8 mouse cellular contexts compared by ENCODE assay signal in the genomic region with DNA sequence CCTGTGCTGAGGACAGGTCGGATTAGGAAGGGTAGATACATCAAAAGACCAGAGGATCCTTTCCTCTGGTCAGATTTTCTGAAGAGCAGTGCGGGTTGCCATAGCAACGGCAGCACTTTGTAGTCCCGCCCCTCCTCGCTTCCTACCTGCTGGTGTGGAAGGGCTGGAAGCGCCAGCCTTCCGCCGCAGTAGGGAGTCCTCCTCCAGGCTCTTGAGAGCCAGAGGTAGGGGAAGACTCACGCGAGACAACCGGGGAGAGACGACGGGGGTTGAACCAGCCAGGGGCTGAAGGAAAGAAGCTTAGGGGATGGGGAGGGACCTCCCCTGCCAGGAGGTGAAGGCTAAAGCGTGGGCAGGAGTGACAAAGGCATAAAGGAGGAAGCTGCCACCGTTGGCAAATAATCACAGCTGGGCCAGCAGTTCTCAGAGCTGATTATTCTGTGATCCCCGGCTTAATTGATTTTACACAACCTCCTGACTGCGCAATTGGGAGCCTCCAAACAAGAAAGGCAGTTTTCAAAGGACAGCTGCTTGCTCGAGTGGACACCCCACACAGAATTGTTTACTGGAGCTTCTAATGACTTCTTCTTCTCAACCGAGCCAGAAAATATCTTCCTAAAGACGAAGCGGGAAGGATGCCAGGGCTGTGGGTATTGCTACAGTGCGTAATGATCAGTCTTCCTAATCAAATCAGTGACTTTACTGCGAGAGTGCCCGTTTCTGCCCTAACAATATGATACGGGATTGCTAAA.
DNase-seq lines count a peak whose midpoint lies in the region; ATAC-seq and TF ChIP-seq lines count a peak whose summit lies in the region.

No protein-coding gene starts in this region.

- no peak overlapping the region for H3K27ac ChIP-seq in heart, adult 2 months
- H3K27ac ChIP-seq in forebrain, embryonic 13.5 days: peak overlapping the region; percentile 92
- 0 out of 2 replicates have a peak overlapping the region, but pooled peaks have one; percentile 28 for H3K27ac ChIP-seq in intestine, embryonic 15.5 days
- H3K27ac ChIP-seq in limb, embryonic 11.5 days (replicated peaks; ENCODE audit: low read depth, low read length): no peak overlapping the region
- H3K27ac ChIP-seq in midbrain, postnatal 0 days (ENCODE audit: low read depth, low read length): peak overlapping the region; percentile 94

- TF ChIP-seq EP300 in heart, adult 2 months (IDR thresholded peaks at IDR 0.05; ENCODE audit: insufficient read depth, low read depth, low read length): no peak

- no peaks in the 10 kb centered on the region for H3K4me1 ChIP-seq in heart, adult 2 months (ENCODE audit: control insufficient read depth, insufficient read depth, low read length)
- peaks cover 23% of the 10 kb centered on the region for H3K4me1 ChIP-seq in forebrain, embryonic 13.5 days
- peaks cover 3% of the 10 kb centered on the region; the same call in 1 of the 2 replicates for H3K4me1 ChIP-seq in intestine, embryonic 15.5 days (replicated peaks)
- H3K4me1 ChIP-seq in limb, embryonic 11.5 days (ENCODE audit: control insufficient read depth, insufficient read depth, low read length): peaks cover 4% of the 10 kb centered on the region; the same call in 1 of the 2 replicates
- H3K4me1 ChIP-seq in midbrain, postnatal 0 days (ENCODE audit: insufficient read depth, low read length): peaks cover 6% of the 10 kb centered on the region

- peak overlapping the region; percentile 12; the same call in 1 of the 2 replicates for H3K4me3 ChIP-seq in heart, adult 2 months
- H3K4me3 ChIP-seq in forebrain, embryonic 13.5 days: peak overlapping the region; percentile 38
- peak overlapping the region; percentile 30 for H3K4me3 ChIP-seq in intestine, embryonic 15.5 days (replicated peaks)
- peak overlapping the region; percentile 27 for H3K4me3 ChIP-seq in limb, embryonic 11.5 days (ENCODE audit: low read depth, low read length)
- H3K4me3 ChIP-seq in midbrain, postnatal 0 days (ENCODE audit: low read depth, low read length): peak overlapping the region; percentile 29

- H3K79me2 ChIP-seq in heart, adult 2 months (replicated peaks; ENCODE audit: control insufficient read depth, insufficient read depth, low read length): no peaks in the 10 kb centered on the region

- intact Hi-C loops in heart, adult 2 months (cut with DNase I): no loop called here

- no peak for TF ChIP-seq CTCF in heart, adult 2 months (IDR thresholded peaks at IDR 0.05)
- no peak for TF ChIP-seq CTCF in midbrain, postnatal 0 days (IDR thresholded peaks at IDR 0.05)

- TF ChIP-seq POLR2A in heart, adult 2 months (IDR thresholded peaks at IDR 0.05; ENCODE audit: insufficient read depth, low read depth, low read length): no peak

- DNase-seq in heart, adult 2 months: peak; percentile 24 to 26
- no peak for DNase-seq in heart, adult 8-10 months (ENCODE audit: low spot score)
- DNase-seq in brain, embryonic 18.5 days (ENCODE audit: low read depth, low spot score): peak; percentile 80
- DNase-seq in limb, embryonic 11.5 days (ENCODE audit: low spot score): peak; percentile 77
- peak; percentile 95 for DNase-seq in midbrain, postnatal 0 days (ENCODE audit: low spot score)
- DNase-seq in testis, postnatal 10 days (ENCODE audit: low spot score): peak; percentile 73

- H3K9me3 ChIP-seq in forebrain, embryonic 13.5 days (replicated peaks): no peaks in the 10 kb centered on the region
- no peaks in the 10 kb centered on the region for H3K9me3 ChIP-seq in intestine, embryonic 15.5 days
- H3K9me3 ChIP-seq in limb, embryonic 11.5 days (ENCODE audit: control insufficient read depth, low read length): no peaks in the 10 kb centered on the region
- H3K9me3 ChIP-seq in midbrain, postnatal 0 days (ENCODE audit: low read length): no peaks in the 10 kb centered on the region

- peak overlapping the region; percentile 70 for H3K4me2 ChIP-seq in forebrain, embryonic 13.5 days
- peak overlapping the region; percentile 76 for H3K4me2 ChIP-seq in intestine, embryonic 15.5 days (replicated peaks)
- H3K4me2 ChIP-seq in limb, embryonic 11.5 days (ENCODE audit: low read depth, severe bottlenecking): peak overlapping the region; percentile 57
- H3K4me2 ChIP-seq in midbrain, postnatal 0 days (ENCODE audit: low read depth, low read length, poor library complexity, severe bottlenecking): peak overlapping the region; percentile 49

- no peak overlapping the region for H3K9ac ChIP-seq in heart, adult 2 months (ENCODE audit: low read depth, low read length)
- peak overlapping the region; percentile 58 for H3K9ac ChIP-seq in forebrain, embryonic 13.5 days
- peak overlapping the region; percentile 36; the same call in 1 of the 2 replicates for H3K9ac ChIP-seq in intestine, embryonic 15.5 days
- peak overlapping the region; percentile 43; the same call in 1 of the 2 replicates for H3K9ac ChIP-seq in limb, embryonic 11.5 days (ENCODE audit: low read length)
- peak overlapping the region; percentile 54 for H3K9ac ChIP-seq in midbrain, postnatal 0 days (replicated peaks; ENCODE audit: low read length, poor library complexity, severe bottlenecking)

- H3K36me3 ChIP-seq in heart, adult 2 months (ENCODE audit: control insufficient read depth, insufficient read depth, low read length): no peaks in the 10 kb centered on the region
- no peaks in the 10 kb centered on the region for H3K36me3 ChIP-seq in forebrain, embryonic 13.5 days (ENCODE audit: poor library complexity, severe bottlenecking)
- no peaks in the 10 kb centered on the region for H3K36me3 ChIP-seq in intestine, embryonic 15.5 days
- H3K36me3 ChIP-seq in limb, embryonic 11.5 days (ENCODE audit: control insufficient read depth, insufficient read depth, low read length): no peaks in the 10 kb centered on the region
- no peaks in the 10 kb centered on the region for H3K36me3 ChIP-seq in midbrain, postnatal 0 days (ENCODE audit: insufficient read depth, low read length)

- 14% methylated on average over 25 of the region's 25 CpGs for WGBS in heart, adult 2 months
- under 1% methylated on average over 25 of the region's 25 CpGs for WGBS in forebrain, embryonic 13.5 days
- 10% methylated on average over 25 of the region's 25 CpGs for WGBS in intestine, embryonic 15.5 days
- WGBS in limb, embryonic 11.5 days: 16% methylated on average over 25 of the region's 25 CpGs
- WGBS in midbrain, postnatal 0 days: 3% methylated on average over 25 of the region's 25 CpGs

- peak; percentile 85 for ATAC-seq in forebrain, embryonic 13.5 days
- ATAC-seq in intestine, embryonic 15.5 days: peak; percentile 77
- peak; percentile 73; the same call in 1 of the 2 replicates for ATAC-seq in limb, embryonic 11.5 days (ENCODE audit: insufficient number of reproducible peaks, low FRiP score, low TSS enrichment, low read depth)
- peak; percentile 90 for ATAC-seq in midbrain, postnatal 0 days (ENCODE audit: low FRiP score)

- H3K27me3 ChIP-seq in heart, adult 2 months (ENCODE audit: control insufficient read depth, insufficient read depth, low read length): no peaks in the 10 kb centered on the region
- peaks cover 22% of the 10 kb centered on the region for H3K27me3 ChIP-seq in forebrain, embryonic 13.5 days
- H3K27me3 ChIP-seq in intestine, embryonic 15.5 days (replicated peaks): no peaks in the 10 kb centered on the region
- H3K27me3 ChIP-seq in limb, embryonic 11.5 days (ENCODE audit: control insufficient read depth, insufficient read depth, low read length): no peaks in the 10 kb centered on the region
- H3K27me3 ChIP-seq in midbrain, postnatal 0 days (ENCODE audit: insufficient read depth, low read length): no peaks in the 10 kb centered on the region

Comparison
In these comparisons a context has a peak if more than half of its experiments do, and no peak if none do; other contexts are left out.
1. H3K27ac ChIP-seq: peak in forebrain, embryonic 13.5 days (single experiment), intestine, embryonic 15.5 days (single experiment) and midbrain, postnatal 0 days (single experiment); none in heart, adult 2 months (single experiment) and limb, embryonic 11.5 days (single experiment).
2. Peak in every context shown above with its lines, with median percentiles within 50 percentile points of each other: H3K4me3 ChIP-seq, ATAC-seq and H3K4me2 ChIP-seq.